Mouse (Mus musculus) lung, postnatal 0 days (tissue): ENCODE measurements around the gene Crocc. TPM values are rescaled to one million over a fixed set of nuclear protein-coding genes. Genes with fewer than 3 reads are reported as not detected.
A peak's percentile ranks its signal among the peaks of the same experiment; 100 is the strongest.

ENCODE experiments used
- ATAC-seq: fragments of 200-750 bp; cut with Nextera tagmentation; 2 replicates; pipeline ENCODE4 v1.8.0; 2017; ENCODE audit warnings: moderate library complexity
- DNase-seq: peaks from one replicate; pipeline ENCODE4 v3.0.0-alpha.2; 2016; ENCODE audit warnings: low spot score
- H3K27ac ChIP-seq: fragments of 300-500 bp; sonication (generic); 2 replicates; pipeline ENCODE4 v1.5.1; 2014; ENCODE audit warnings: antibody characterized with exemption, mild to moderate bottlenecking, low read length, mixed read lengths
- H3K27me3 ChIP-seq: fragments of 300-500 bp; sonication (generic); replicated peaks from 2 replicates; pipeline ENCODE4 v1.6.1; 2014; ENCODE audit warnings: low read length, mixed read lengths; ENCODE audit not compliant: insufficient read depth
- H3K36me3 ChIP-seq: fragments of 300-500 bp; sonication (generic); 2 replicates; pipeline ENCODE4 v1.6.1; 2014; ENCODE audit warnings: low read length, mixed read lengths; ENCODE audit not compliant: insufficient read depth
- H3K4me1 ChIP-seq: fragments of 300-500 bp; sonication (generic); 2 replicates; pipeline ENCODE4 v1.6.1; 2014; ENCODE audit warnings: antibody characterized with exemption, low read depth, low read length, mixed read lengths; ENCODE audit not compliant: insufficient read depth
- H3K4me2 ChIP-seq: fragments of 300-500 bp; sonication (generic); replicated peaks from 2 replicates; pipeline ENCODE4 v1.6.1; 2014; ENCODE audit warnings: low read depth, mild to moderate bottlenecking, low read length, moderate library complexity, mixed read lengths
- H3K4me3 ChIP-seq: fragments of 300-500 bp; sonication (generic); 2 replicates; pipeline ENCODE4 v1.5.1; 2014; ENCODE audit warnings: low read depth, low read length
- H3K9ac ChIP-seq: fragments of 300-500 bp; sonication (generic); replicated peaks from 2 replicates; pipeline ENCODE4 v1.6.1; 2014; ENCODE audit warnings: low read depth, mild to moderate bottlenecking
- H3K9me3 ChIP-seq: fragments of 300-500 bp; sonication (generic); 2 replicates; pipeline ENCODE4 v1.6.1; 2016; ENCODE audit warnings: low read length, mixed read lengths
- CTCF ChIP-seq: IDR thresholded peaks from 2 replicates; pipeline ENCODE4 v1.5.1; 2016; ENCODE audit warnings: antibody characterized with exemption, mild to moderate bottlenecking
- EP300 ChIP-seq: IDR thresholded peaks from 2 replicates; pipeline ENCODE4 v1.6.1; 2016; ENCODE audit warnings: antibody characterized with exemption, mild to moderate bottlenecking, control low read depth
- WGBS: fragments of 180-500 bp; shearing (Covaris S2); extraction: QIAGEN DNeasy Blood & Tissue Kit; methylation state at CpG from one replicate; pipeline ENCODE4 v1.1.7; 2014; 5-methylcytosine and 5-hydroxymethylcytosine counted together
- polyA plus RNA-seq: library from polyadenylated mRNA; unstranded; fragments of >200 nt; fragmentation: Nextera tagmentation; extraction: Ambion mirVana; gene quantifications from 2 replicates; pipeline ENCODE4 v1.2.1, GENCODE M21; 2015

Gene Crocc
- polyA plus RNA-seq, 1 experiment from 2014 or later, result 2.3 TPM

DNA sequence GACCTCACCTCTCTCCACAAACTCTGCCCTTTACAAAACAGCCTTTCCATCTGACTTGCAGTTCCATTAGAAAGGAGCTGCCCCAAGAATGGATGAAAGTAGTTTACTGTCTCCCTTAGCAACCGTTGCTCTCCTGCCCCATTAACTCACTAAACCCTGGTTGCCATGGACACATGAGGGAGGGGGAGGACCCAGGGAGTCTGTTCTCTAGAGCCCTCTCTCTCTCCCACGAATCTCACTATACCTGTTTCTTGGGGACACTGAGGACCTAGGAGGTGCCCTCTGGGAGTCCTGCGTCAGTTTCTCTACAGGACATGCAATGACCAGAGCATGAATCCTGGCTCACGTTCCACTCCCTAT, 10.9 kb downstream of the Crocc start:
- no peak for DNase-seq
- H3K4me1 ChIP-seq, result no peaks in the 10 kb centered on the region
- TF ChIP-seq CTCF (no peak), EP300 (no peak)
- no peaks in the 10 kb centered on the region for H3K27me3 ChIP-seq
- no peak overlapping the region for H3K9ac ChIP-seq
- H3K9me3 ChIP-seq, result no peaks in the 10 kb centered on the region
- no peak overlapping the region for H3K4me2 ChIP-seq
- H3K27ac ChIP-seq, result no peak overlapping the region
- no peaks in the 10 kb centered on the region for H3K36me3 ChIP-seq
- H3K4me3 ChIP-seq, result no peak overlapping the region
- WGBS, result 51% methylated on average over 4 of the region's 4 CpGs
- ATAC-seq, result no peak

DNA sequence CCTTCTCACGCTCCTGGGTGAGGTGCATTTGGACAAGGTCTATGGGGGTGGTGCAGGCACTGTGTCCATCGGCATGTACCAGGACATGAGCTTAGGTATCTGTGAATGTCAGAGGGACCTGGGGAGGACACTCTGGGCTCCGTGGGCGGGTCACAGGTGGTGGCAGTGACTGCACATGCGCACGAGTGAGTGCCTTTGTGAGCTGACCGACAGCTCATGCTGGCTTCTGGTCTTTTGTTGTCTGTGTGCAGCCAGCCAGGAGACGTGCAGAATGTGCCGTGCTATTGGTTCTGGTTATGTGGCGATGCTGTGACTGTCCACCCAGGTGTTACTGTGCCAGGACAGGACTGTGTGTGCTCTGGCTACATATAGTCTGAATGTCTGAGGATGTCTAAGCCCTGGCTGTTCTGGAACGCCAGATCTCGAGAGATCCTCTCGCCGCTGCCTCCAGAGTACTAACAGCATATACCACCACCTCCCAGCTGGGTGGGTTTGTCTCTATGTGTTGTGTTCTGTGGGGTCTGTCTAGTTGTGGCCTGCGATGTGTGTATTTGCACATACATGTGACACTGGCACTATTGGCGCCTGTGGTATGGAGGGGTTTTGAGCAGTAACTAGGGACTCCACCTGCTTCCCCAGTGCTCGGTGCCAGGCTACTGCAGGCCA, 11.4 kb downstream of the Crocc start:
- H3K4me1 ChIP-seq, result no peaks in the 10 kb centered on the region
- H3K27me3 ChIP-seq, result no peaks in the 10 kb centered on the region
- no peak for TF ChIP-seq EP300
- no peak for TF ChIP-seq CTCF
- no peaks in the 10 kb centered on the region for H3K36me3 ChIP-seq
- H3K9me3 ChIP-seq, result no peaks in the 10 kb centered on the region
- ATAC-seq (no peak), DNase-seq (no peak)
- 81% methylated on average over 17 of the region's 17 CpGs for WGBS
- no peak overlapping the region for H3K27ac ChIP-seq
- H3K4me3 ChIP-seq, result no peak overlapping the region
- H3K9ac ChIP-seq, result no peak overlapping the region
- H3K4me2 ChIP-seq, result no peak overlapping the region

DNA sequence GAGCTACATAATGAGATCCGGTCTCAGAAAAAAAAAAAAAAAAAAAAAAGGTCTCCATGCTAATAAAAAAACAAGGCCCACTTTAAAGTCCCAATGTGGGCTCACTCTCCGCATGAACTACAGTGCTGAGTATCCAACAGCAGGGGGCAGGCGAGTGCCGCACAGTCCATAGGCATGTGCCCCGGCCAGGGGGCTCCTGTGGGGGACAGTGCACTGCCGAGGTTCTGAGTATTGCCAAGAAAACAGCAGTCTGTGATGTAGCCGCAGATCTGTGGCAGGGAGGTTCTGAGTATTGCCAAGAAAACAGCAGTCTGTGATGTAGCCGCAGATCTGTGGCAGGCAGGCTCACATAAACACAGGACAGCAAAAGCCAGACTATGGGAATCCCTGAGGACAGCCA, 15.5 kb downstream of the Crocc start:
- Histone ChIP-seq H3K4me1 (no peaks in the 10 kb centered on the region), H3K36me3 (no peaks in the 10 kb centered on the region), H3K4me3 (no peak overlapping the region), H3K9ac (no peak overlapping the region), H3K27ac (no peak overlapping the region), H3K27me3 (no peaks in the 10 kb centered on the region), H3K9me3 (no peaks in the 10 kb centered on the region), H3K4me2 (no peak overlapping the region)
- no peak for TF ChIP-seq EP300
- TF ChIP-seq CTCF, result peak; percentile 93
- DNase-seq (peak; percentile 83), ATAC-seq (peak; percentile 89)
- 15% methylated on average over 8 of the region's 8 CpGs for WGBS

GRCm38 (mm10) chr4:141041117-141041516, 19.2 kb downstream of the Crocc start:
- no peaks in the 10 kb centered on the region for H3K27me3 ChIP-seq
- H3K36me3 ChIP-seq, result 0 out of 2 replicates have a peak, but pooled peaks cover 4% of the 10 kb centered on the region
- H3K9me3 ChIP-seq, result no peaks in the 10 kb centered on the region
- no peaks in the 10 kb centered on the region for H3K4me1 ChIP-seq
- no peak overlapping the region for H3K9ac ChIP-seq
- peak; percentile 7; the same call in 1 of the 2 replicates for ATAC-seq
- no peak overlapping the region for H3K4me3 ChIP-seq
- WGBS, result 36% methylated on average over 12 of the region's 12 CpGs
- H3K27ac ChIP-seq, result no peak overlapping the region
- H3K4me2 ChIP-seq, result no peak overlapping the region
- DNase-seq, result no peak
- TF ChIP-seq EP300 (no peak), CTCF (no peak)

- no peak overlapping the region for H3K4me2 ChIP-seq
- 0 out of 2 replicates have a peak, but pooled peaks cover 4% of the 10 kb centered on the region for H3K36me3 ChIP-seq
- ATAC-seq, result peak; percentile 72
- H3K9me3 ChIP-seq, result no peaks in the 10 kb centered on the region
- peak overlapping the region; percentile 32; the same call in 1 of the 2 replicates for H3K27ac ChIP-seq
- TF ChIP-seq EP300 (no peak), CTCF (peak; percentile 49)
- H3K4me1 ChIP-seq, result no peaks in the 10 kb centered on the region
- no peaks in the 10 kb centered on the region for H3K27me3 ChIP-seq
- no peak overlapping the region for H3K4me3 ChIP-seq
- DNase-seq, result peak; percentile 75
- WGBS, result 57% methylated on average over 27 of the region's 27 CpGs
- H3K9ac ChIP-seq, result no peak overlapping the region
Measured at GRCm38 (mm10) chr4:141033606-141034549, 26.5 kb downstream of the Crocc start.

DNA sequence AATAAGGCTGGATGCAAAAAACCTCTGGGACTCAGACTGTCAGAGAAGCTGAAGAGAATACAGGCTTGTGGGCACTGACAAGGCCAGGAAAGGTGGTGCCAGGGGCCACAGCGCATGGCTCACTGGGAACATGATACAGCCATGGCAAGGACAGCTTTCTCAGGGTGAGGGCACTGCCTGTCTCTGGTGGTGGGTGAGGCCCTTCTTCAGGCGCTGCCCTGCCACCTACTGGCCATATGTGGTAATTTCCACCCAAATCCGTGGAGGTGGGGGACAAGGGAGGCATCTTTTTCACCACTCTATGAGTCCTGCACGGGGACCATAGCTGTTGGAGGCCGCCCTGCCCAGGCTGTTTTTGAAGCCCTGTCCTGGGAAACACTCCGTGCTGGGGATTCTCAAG, 28.6 kb downstream of the Crocc start:
- Histone ChIP-seq H3K4me1 (no peaks in the 10 kb centered on the region), H3K27me3 (no peaks in the 10 kb centered on the region), H3K36me3 (0 out of 2 replicates have a peak, but pooled peaks cover 2% of the 10 kb centered on the region), H3K4me2 (no peak overlapping the region), H3K4me3 (no peak overlapping the region), H3K27ac (no peak overlapping the region), H3K9me3 (no peaks in the 10 kb centered on the region), H3K9ac (no peak overlapping the region)
- ATAC-seq (peak; percentile 65), DNase-seq (peak; percentile 87)
- TF ChIP-seq EP300 (no peak), CTCF (peak; percentile 98)
- WGBS, result 10% methylated on average over 6 of the region's 6 CpGs
